Mouse (Mus musculus) MN1 (cell line): ENCODE data around the gene Galnt17.

Experiments used
- DNase-seq: peaks from one replicate; pipeline ENCODE4 v3.0.0-alpha.2; 2016; ENCODE audit warnings: low spot score

Galnt17 gene

DNA sequence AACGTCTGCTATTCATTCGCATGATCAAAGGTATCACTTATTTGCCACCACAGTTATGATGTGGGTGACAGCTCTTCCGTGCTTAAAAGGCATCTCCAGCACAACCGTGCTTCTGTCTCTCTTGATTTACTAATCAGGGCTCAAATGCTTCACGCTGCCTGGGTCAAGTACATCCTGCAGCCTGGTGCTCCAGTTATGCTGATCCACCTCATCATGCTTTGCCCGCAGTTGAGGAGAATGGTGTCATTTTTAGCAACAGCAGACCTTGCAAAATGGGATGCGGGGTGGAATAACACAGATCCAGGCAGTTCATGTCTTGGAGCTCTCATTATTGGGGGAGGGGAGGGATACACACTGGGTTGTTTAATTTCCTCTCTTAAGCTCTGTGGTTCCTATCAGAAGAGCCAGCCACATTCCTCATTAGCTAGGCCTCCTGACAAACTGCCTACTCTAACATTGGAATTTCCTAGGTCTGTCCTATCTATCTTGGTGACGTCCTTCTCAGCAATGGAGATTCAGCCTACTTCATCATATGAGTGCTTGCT, 187.9 kb downstream of the Galnt17 start:
- DNase-seq: no peak

DNA sequence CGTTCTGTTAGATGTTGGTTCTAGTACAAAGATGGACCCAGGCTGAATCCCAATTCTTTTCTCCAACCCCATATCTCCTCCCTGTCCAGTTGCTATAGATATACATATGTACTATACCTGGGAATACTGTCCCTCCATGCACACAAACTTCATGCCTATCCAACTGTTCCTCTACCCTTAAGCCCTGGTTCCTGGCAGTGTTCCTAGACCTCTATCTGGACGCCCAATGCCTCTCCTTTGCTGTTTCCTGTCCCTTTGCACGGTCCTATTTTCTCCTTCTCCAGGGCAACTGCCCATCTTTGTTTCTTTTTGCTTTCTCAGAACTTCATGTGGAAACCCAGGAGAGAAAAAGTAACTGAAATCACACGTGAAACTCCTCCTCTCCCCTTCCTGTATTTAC, 188.4 kb downstream of the Galnt17 start:
- DNase-seq: no peak

DNA sequence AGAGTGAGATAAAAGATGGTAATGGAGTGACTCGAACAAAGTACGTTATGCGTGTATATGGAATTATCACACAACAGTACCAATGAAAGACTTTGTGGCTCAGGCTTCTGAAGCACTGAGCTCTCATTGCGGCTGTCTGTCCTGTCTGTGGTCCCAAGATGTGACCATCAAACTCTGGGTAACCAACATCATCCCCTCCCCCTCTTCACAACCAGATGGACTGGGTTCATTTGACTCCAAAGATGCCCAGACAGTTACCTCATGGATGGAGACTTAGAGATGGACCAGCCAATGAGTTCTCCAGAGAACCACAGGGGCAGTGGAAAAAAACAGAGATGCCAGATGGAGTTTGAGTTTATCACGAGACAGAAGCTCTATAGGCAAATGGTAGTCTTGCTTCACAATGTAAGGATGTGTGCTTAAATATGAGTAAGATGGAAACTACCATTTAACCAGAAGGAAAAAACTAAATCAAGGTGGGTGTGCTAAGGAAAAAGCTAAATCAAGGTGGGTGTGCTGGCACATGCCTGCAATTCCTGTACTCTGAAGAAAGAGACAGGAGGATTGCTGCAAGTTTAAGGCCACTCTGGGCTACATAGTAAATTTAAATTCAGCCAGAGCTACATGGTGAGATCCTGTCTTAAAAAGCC, 190.8 kb downstream of the Galnt17 start:
- DNase-seq: no peak

DNA sequence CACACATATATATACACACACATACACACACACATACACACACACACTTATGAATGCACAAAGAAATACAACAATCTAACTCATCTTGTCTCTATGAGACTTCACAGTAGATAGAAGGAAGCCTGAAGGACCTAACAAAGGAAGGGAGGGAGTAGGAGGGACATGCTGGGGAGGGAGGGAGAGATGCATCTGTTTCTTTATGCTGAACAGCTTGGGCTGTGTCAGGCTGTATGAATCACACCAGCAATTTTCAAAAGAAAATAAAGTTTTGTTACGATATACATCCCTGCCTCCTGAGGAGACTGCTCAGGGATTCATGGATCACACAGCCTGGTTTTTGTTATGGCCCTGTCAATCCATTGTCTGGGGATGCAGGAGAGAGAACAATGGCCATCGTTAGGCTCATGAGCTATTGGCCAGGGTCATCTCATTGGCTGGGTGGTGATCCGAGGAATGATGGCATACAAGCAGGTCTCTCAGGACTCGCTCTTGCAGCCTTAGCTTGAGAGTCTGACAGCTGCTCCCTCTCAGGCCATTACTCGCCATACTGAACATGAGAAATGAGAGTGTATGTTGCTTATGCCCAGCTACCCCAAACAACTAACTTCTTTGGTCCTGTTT, 194.3 kb downstream of the Galnt17 start:
- no peak for DNase-seq

DNA sequence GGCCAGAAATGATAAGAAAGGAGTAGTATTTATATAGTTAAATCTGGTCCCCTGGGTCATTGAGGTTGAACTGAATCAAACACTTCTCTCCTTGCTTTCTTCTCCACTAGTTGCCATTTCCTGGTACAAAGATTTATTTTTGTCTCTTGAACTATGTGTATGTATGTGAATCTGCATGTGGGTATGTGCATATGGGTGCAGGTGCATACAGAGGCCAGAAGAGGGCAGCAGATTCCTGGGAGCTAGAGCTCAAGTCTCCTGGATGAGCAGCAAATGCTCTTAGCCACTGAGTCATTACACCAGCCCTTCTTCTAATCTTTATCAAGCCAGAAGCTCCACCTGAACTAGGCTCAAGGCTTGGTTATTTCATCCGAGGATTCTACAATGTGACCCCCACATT, 201.1 kb downstream of the Galnt17 start:
- no peak for DNase-seq

DNA sequence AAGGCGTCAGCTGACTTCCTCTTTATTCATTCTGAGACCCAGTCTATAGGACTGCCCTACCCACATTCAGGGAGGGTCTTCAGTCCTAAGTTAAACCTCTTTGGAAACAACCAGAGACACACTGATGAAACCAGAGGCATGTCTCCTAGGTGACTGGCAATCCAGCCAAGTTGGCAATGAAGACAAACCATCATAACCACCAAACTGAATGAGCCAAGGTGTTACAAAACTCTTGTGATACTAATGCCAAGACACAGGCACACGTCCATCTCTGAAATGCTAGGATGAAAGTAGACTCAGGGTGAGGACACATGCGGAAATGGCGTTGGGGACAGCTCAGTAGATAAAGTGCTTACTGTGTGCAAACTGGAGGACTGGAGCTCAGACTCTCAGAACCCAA, 211.5 kb downstream of the Galnt17 start:
- DNase-seq: no peak

DNA sequence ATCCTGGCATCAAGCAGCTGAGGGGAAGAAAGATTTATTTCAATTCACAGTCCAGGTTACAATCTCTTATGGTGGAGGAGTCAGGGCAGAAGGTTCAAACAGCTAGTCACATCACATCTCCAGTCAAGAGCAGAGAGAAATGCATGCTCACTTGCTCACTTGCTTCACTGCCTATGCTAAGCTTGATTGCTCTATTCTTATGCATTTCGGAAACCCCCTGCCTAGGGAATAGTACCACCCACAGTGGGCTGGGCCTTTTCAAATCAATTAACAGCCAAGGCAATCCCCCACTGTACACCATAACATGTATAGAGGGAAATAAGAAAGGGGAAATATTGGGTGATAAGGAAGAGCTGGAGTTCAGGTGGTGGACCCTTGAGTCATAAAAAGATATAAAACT, 212.7 kb downstream of the Galnt17 start:
- no peak for DNase-seq

DNA sequence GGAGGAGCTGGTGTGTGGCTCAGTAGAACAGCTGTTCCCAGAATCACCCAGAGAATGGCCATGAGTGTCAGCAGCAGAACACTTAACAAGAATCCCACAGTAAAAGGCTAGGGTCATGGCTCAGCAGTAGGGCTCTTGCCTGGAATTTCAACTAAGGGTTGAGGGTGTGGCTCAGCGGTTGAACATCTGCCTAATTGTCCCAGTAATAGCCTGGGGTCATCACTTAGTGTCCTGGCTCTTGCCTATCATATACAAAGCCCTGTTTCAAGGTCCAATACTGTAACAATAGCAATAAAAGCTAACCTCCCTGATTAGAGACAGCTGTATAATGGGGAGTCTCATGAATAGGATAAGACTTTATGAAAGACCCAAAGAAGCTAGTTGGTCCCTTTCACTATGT, 213.5 kb downstream of the Galnt17 start:
- no peak for DNase-seq

DNA sequence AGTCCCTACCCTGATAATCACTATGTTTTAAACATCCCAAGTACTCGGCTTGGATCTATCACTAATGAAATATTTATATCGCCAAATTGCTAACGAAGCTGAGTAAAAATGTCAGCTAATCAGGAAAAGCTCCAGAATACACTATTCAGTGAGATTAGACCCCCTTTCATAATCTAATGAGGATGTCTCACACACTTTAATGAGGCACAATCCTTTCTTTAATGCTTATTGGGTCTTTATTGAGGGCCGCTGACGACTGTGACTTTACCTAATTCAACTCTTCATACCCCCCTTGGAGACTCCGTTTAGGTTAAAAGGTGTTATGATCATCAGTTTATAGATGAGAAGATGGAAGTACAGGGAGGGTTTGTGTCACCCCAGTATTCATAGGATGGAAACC, 214.2 kb downstream of the Galnt17 start:
- no peak for DNase-seq

DNA sequence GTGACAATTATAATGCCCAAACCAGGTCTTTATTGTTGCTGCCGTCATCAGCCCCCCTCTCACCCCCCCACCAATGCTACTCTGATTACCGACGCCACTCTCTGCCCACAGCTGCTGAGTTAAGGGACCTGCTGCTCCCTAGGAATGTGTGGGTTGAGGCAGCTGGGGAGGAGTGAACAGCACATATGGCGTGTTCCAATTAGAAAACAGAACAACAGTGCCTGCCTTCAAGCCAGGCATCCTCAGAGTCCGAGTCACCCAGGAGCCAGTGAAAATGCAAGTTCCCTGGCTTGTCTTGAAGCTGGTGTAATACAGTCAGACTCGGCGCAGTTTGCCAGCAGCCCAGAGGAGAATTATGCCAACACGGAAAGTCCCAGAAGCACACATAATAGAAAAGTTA, 218.4 kb downstream of the Galnt17 start:
- DNase-seq: no peak

DNA sequence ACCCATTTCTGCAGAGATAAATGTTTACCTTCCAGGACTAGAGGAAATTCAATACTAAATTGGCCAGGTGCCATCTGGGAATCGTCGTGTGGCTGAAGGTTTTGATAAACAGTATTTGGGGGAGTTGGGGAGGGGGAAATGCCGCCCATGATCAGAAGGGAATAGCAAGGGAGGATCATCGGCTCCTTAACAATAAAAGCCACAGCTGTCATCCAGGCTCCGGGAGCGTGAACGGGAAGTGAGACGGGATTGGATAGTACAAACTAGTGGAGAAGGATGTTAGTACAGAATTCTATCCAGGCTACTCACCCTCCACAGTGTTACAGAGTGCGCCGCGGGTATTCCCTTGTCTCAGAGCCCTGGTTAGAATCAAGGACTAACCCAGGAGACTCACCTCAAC, 219.4 kb downstream of the Galnt17 start:
- no peak for DNase-seq

DNA sequence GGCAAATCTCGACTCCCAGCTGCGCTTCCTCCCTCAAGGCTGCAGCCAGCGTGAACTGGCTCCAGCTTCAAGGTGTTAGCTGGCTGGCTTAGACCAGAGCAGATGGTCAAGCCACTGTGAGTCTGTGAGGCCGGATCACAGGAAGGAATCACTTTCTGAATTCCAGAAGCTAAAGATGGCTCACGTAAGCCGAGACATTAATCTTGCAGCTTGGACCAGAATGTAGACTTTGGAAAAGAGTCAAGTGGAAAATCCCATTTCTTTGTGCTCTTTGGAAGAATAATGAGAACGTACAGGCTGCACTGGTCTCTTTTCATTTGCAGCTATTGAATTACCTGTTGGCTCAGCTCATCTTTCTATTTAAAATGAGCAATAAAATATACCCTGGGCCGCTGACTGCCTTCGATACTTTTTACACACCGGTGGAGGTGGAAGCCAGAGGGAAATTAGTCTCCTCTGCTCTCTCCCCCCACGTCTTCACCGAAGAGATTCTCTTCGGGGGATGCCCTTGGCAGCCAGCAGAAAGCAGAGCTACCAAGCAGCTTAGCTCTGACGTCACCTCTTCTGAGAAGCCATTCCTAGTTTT, 225.1 kb downstream of the Galnt17 start:
- DNase-seq: no peak

DNA sequence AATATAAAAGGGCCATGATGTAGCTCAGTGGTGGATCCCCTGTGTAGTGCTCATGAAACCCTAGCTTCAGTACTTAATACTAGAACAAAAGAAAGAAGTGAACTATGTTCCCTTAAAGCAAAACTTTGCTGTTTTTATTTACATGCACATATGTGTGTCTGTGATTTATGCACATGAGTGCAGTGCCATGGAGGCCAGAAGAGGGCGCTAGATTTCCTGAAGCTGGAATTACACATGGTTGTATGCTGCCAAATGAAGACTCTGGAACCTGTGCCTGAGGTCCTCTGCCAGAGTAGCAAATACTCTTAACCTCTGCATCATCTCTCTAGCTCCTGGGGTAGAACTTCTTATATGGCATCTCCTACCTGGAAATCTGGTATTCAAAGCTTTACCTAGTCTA, 230.6 kb downstream of the Galnt17 start:
- no peak for DNase-seq

DNA sequence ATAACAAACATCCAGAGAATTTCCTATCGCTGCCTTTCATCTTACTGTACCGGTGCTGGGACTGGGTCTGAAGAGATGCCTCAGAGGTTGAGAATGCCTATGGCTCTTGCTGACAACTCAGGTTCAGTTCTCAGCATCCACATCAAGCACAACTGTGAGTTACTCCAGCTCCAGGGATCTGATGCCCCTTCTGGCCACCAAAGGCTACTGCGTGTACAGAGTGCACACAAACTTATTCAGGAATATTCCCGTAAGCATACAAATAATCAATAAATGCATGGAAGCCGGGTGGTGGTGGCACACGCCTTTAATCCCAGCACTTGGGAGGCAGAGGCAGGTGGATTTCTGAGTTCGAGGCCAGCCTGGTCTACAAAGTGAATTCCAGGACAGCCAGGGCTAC, 232.5 kb downstream of the Galnt17 start:
- no peak for DNase-seq

DNA sequence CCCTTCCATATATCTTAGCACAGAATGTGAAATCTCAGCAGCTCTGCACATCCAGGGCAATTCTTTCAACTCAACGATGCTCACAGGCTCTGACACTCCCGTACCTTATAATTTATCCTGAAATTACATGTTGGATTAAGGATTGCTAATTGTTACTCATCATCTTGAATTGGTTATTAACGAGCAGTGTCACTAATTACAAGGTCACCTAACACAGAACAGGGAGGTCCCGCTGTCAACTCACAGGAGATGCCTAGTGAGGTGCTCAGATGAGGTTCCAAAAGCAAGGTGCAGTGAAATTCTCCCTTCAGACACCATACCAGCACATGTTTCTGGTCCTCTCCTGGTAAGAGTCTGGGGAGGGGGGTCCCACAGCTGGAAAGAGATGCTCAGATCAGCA, 234.0 kb downstream of the Galnt17 start:
- no peak for DNase-seq

DNA sequence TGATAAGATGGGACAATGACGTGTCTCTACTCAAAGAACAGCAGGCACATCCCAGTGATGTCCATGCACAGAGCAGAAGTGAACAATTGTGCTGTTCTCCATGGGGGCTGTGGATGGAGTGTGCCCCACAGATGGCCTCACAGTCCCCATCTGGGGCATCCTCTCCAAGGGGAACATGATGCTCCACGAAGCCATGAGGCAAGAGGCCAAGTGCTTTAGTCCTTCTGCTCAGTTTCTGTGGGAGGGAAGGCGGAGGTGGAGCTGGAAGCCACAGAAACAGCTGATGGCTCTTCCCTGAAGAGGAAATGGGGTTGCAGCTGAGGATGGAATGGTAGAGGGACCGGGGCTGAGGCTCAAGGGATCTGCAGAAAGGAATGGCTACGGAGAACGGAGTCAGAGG, 243.1 kb downstream of the Galnt17 start:
- DNase-seq: no peak

DNA sequence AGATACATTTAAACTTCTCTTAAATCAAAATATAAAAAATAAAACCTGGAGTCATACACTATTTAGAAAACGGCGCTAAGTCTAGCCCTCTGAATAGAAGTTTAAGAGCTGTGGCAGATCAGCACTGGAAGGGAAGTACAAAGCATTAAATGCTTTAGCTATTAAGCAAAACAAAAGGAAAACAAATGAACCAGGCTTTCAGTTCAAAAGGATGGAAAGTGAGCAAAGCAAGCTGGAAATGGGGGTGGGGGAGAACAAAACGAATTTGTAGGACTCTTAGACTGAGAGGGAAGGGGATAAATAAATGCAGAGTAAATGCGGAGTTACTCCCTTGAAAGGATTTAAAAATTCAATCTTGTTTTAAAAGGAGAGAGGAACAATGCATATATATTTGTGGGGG, 259.8 kb downstream of the Galnt17 start:
- no peak for DNase-seq

DNA sequence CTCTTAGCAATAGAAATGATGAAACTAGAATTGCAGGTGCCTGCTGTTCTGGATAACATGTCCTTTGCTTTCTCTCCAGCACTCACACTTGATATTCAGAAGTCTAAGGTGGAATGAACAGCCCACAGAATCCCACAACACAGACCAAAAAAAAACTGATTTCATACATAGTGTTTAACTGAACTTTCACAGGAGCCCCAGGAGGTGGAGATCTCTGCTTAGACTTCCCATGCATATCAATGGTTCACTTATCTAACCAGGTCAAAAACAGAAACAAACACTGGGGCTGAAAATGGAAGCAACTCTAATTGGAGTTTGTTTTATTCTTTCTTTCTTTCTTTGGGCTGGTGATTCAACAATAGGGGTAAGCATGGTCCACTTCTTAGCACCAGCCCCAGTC, 265.2 kb downstream of the Galnt17 start:
- no peak for DNase-seq

DNA sequence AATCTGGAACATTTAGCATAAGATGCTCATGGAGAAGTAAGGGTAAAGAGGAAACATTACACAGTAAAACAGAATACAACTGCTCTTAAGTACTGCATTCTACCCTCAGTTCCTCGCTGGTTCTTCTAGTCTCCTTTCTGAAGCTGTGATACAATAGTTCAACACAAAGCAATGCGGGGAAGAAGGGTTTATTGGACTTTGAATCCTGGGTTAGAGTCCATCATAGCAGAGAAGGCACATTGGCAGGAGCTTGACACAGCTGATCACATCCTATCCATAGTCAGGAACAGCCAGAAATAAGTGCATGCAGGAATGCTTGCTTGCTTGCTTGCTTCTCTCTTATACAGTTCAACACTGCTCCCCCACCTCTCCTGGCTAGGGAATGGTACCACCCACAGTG, 267.9 kb downstream of the Galnt17 start:
- DNase-seq: no peak

DNA sequence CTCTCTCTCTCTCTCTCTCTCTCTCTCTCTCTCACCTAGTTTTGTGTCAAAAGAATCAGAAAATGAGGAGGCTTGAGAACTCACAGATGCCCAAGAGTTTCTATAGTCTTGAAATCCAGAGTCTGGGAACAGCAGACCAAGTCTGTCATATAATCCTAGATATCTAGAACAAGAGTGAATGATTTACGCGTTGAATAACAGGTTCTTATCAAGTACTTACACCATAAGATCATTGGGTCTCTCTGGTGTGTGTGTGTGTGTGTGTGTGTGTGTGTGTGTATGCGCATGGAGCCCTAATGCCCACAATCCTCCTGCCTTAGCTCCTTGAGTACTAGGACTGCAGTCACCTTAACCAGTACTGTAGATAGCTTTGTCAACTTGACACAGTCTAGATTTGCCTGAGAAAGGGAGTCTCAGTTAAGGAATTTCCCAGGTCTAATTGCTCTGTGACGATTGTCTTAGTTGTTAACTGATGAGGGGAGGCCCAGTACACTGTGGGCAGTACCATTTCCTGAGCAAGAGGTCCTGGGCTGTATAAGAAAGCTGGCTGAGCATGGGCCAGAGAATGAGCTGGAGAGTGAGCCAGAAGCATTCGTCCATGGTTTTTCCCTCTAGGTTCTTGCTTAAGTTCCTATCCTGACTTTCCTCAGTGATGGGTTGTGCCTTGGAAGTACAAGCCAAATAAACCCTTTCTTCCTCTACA, 268.5 kb downstream of the Galnt17 start:
- no peak for DNase-seq

DNA sequence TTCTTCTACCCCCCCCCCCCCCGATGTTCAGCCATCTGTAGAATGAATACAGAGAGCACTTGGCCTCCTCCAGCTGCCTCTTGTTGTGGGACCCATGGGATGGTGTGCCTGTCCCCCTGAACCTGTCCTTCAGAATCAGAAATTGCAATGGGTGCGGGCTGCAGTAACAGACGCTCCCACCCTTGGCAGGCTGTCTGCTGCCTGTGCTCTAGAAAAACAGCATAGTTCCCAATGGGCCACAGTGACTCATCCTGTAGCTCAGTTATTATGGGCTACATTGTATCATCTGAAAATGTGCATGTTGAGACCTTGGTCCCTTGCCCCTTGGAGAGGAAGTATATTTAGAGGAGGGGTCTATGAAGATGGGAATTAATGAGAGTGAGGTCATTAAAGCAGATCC, 283.8 kb downstream of the Galnt17 start:
- no peak for DNase-seq

DNA sequence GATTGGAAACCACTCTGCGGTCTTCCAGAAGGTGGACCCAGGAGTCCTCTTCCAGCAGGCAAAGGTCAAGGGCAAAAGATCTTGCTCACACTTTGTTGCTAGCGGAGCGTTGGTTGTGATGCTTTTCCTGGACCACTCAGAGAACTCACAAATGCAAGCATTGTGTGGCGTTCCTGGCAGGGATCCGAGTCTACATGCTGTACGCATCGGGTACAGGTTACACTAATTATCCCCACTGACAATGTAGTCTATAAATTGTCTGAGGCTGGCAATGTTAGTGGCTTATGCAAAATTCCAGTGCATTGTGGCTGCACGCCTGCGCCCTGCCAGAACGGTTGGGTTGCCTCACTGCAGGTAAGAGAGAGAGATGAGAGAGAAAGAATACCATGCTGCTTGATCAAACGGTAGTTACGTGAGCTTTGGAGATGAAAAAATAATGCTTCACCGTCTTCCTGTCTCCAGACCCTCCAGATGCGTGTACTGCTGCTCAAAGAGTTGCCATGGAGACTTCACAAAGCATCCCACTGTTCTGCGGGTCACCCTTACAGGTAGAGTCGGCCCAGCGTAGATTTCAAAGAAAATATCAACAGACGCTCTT, 285.8 kb downstream of the Galnt17 start:
- no peak for DNase-seq

DNA sequence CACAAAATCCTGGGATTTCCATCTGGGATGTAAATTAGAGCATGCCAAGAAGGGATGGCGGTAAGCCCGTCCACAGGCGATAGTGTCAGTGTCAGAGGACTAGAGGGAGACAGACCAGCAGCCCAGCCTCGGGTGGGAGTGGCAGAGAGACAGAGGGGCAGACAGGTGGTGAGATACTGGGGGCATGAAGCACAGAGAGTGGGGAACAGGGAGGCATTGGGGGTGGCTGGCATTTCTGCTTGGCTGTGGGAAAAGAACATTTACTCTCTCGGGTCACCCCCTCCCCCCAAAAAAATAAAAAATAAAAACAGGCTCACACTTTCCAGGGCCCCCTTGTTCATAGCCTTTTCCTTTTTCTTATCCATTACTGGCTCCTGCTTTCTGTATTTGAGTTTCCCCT, 287.4 kb downstream of the Galnt17 start:
- no peak for DNase-seq
